Mouse (Mus musculus) testis, postnatal 10 days (tissue): ENCODE results near the gene Fkbp5.

Experiments
- DNase-seq: peaks from one replicate; pipeline ENCODE4 v3.0.0; 2021; ENCODE audit warnings: low spot score

The Fkbp5 gene

DNA sequence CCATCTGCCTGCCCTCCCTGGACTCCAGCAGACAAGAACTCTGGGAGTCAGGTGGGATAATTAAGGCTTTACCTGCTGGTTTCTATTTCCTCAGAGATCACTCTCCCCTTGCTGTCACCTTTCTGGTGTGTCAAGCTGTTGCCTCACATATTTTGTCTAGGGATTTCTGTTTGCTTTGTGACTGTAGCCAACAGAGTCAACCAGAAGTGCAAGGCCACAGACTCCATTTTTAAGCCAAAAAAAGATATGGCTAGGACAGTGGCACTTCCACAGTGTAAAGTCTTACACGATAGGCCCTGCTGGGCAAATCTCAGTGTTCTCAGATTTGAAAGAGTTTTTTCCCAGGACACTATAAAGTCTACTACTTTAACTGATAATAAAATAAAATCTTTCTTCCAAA, 56.9 kb downstream of the Fkbp5 start:
- DNase-seq = no peak

DNA sequence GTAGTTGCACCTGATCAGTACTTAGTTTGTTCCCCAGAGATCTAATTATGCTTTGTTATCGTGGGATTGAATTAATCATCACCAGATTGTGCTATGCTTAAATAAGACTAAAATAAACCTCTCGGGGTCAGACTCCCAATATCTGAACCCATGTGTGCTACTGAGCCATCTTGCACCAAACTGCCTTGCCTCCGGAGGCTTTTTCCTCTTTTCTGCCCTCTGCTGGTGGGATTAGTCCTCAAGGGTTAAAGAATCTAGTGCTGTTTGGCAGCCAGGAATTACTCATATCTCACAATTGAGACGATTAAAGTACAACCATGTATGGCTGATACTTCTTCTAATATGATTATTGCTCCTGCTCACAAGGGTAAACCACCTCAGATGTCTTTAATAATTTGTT, 62.2 kb downstream of the Fkbp5 start:
- DNase-seq = no peak

- no peak for DNase-seq
These were observed 64.4 kb downstream of the Fkbp5 start for GRCm38 (mm10) chr17:28452889-28453288.

DNA sequence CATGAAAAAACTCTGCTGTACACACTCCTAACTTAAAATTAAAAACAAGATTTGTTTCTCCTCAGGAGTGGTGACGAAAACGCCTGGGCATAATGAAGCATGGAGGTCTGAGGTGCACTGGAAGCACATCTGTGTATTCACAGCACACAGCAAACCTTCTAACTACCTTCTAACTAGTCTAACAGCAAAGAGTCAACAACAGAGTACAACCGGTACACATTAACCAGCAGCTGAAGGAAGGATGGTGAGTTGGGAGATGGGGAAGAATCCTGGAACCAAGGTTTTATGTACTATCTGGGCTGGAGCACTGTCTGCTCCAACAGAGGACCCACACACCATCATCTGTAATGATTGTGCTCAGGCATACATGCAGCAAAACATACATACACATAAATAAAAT, 65.4 kb downstream of the Fkbp5 start:
- no peak for DNase-seq

DNA sequence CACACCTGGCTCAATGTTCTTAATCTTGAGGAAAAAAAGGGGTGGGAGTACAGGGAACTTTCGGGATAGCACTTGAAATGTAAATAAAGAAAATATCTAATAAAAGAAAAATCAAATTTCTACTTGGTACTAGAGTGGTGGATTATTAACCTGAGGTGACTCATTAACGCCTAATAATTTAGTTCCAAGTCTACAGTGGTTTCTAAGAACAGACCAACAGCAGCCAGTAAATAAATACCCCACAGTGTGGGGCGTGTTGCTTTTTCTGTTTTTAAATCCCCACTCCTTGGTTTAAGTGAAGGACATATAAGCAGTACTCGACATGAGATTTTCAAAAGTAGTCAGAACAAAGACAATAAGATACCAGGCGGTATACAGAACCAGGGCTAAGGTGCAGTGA, 65.8 kb downstream of the Fkbp5 start:
- DNase-seq = no peak

DNA sequence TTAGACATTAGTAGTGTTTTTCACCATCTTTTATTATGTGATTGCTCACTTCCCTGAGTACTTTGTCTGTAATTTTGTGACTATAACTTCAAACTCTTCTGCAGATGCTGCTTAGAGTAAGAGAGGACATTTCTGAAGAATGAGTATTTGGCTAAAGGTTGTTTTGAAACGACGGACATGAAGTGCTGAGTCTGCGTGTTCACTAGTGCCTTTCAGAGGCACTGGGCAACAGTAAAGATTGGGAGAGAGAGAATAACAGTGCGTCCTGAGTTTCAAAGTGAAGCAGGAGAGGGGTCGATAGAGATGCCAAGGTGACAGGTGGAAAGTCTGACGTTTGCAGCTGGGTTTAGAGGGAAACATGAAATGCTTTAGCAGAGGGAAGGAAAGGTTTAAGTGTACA, 69.1 kb downstream of the Fkbp5 start:
- no peak for DNase-seq

GRCm38 (mm10) chr17:28447789-28448188, 69.5 kb downstream of the Fkbp5 start:
- no peak for DNase-seq

DNA sequence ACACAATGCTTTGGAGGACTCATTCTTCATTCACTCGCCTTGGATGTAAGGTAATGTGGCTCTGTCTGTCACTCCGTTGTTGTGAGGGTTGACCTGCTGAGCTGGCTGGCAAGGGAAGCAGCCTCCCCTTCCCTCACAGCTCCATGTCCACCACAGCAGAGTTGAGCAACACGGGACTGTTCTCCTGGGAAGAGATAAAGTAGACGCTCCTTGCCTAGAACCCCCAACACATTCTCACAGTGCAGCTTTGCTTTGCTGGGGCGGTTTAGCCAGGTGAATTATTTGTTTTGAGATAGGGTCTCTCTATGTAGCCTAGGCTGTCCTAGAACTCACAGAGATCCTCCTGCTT, 70.5 kb downstream of the Fkbp5 start:
- no peak for DNase-seq

DNA sequence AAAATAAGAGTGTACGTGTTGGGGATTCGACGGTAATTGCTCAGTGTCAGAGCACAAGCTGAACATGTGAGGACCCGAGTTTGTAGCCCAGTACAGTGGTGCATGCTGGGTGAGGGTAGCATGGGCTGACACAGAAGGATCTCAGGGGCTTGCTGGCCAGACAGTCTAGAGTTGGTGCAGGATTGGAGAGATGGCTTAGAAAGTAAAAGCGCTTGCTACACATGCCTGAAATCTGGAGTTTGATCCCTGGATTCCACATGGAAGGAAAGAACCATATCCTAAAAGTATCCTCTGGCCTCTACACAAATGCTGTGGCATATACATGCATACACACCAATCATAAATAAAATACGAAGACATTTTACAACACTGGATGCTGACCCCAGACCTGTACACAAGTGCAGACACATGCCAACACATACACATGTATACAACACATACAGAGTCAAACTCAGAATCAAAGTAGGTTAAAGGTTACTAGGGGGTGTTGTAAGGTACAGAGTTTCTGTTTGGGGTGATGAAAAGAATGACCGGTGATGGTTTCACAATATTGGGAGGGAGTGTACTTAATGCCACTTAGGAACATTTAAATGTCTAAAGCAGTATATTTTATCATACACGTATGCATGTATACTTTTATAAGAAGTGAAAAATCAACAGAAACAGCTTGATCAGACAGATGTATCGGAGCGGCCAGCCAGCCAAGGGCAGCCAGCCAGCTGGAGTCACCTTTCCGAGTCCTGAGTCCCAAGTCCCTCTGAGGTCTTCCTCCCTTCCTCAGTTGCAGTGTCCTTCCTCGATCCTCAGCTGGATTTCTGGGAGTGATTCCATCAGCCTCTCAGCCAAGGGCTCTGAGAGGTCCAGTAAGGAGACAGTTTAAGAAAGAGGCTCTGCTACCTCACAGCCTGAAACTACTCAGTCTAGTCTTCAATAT, 71.2 kb downstream of the Fkbp5 start:
- DNase-seq = no peak

DNA sequence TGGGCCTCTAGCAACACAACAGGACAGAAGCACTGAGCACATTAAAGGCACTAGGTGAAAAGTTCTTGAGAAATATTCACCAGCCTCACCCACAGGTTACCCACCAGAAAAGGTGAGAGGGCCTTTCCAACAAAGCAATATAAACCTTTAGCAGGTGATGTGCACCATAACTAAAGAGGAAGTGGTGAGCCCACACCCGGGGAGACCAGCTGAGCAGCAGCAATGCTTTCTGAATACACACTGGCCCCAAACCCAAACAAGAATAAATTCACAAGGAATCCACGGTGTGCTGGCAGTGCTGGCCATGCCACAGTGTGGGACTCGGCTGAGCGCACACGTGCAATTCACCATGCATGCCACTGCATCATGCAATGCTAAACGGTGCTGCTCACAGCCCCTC, 74.7 kb downstream of the Fkbp5 start:
- DNase-seq = no peak

DNA sequence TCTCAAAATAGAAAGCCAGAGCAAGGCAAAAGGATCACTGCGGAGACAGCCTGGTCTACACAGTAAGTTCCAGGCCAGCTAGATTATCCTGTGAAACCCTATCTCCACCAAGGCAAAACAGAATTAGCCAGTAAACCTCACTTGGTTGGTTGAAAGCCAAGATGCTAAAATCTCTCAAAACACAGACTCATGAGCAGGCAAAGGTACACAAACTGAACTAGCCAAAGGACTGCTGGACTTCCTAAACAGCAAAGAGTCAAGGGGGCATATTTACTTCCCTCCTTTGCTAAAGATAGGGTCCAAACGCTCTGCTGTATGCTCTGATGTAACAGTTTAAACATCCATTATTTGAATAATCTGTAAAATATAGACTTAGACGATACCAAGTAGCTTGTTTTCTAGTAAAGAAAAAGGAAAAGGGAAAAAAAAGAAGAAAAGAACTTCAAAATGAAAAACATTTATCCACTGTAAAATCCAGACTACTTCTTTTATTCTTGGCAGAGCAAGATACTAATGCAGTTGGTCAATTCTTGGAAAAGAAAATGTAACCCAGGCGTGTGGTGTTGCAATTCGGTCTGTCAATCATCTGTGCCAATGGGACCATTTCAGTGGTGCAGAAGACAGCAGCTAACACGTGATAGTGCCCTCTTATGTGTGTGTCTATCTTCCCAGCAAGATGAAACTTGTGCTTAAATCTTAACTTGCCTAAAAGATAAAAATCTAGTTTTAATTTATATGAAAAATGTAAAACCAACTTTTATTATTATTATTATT, 78.8 kb downstream of the Fkbp5 start:
- DNase-seq = no peak

DNA sequence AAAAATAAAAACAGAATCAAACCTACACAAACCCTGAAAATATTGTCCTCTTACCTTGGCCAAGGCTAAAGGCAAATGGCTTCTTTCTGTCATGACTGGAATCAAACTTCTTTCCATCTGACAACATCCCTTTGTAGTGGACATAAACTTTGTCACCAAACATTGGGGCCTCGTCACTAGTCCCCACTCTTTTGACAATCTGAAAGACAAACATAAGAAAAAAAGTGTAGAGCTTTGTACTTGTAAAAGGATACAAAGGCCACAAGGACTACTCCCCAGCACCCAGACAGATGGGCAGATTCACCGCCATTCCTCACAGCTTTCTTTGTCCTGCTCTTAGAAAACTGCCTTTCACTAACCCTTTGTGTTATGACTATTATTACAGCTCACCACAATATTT, 79.4 kb downstream of the Fkbp5 start:
- DNase-seq = no peak

GRCm38 (mm10) chr17:28434921-28435485, 82.3 kb downstream of the Fkbp5 start:
- no peak for DNase-seq

- DNase-seq = no peak
These were observed 84.3 kb downstream of the Fkbp5 start for GRCm38 (mm10) chr17:28433029-28433428.

DNA sequence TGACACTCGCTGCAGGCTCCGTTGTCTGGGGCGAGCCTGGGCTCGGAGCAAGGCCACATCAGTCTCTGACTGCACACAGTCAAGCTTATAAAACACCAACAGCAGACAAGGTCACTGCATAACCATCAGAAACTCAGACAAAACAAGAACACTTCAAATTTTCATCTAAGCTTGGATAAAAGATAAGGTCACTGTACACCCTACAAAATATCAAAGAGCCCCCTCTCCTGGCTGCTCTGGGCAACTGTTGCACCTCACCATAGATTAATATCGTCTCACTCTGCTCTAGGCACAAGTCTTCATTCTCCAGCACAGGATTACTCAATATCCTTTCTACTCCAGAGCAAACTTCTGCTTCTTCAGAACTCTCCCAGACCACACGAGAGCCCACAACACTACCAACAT, 85.4 kb downstream of the Fkbp5 start:
- no peak for DNase-seq

GRCm38 (mm10) chr17:28431038-28431437, 86.3 kb downstream of the Fkbp5 start:
- DNase-seq = no peak

DNA sequence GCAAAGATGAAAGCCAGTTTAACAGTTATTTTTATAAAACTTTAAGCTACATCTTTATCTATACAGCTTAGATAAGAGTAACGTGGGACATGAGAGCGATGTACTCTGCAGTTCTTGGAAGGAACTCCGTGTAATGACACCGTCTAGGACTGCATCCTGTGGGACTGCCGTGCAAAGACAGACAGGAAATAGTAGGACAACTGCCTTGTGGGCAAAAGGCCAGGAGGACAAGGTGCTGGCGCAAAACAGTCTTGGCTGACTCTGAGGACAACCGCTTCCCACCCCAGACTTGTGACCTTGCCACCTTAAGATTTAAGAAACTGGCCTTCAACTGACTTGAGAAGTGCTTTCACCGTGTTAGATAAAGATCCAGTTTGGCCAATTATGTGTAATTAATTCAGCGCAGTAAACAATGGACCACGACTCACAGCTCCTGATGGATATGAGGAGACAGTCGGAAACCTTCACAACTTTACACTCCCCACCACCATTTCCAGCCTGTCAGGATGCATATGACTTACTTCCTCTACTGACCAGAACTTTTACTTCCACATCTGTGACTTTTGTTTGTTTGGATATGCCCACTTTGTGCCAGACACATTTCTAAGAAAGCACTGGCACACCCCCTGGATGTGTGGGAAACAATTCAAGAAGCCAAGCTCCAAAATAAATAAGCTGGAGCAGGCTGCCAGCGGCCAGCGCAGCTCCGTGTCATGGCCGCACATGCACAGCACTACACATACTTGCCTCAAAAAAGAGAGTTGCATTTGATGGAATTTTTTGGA, 88.7 kb downstream of the Fkbp5 start:
- DNase-seq = peak; percentile 71

DNA sequence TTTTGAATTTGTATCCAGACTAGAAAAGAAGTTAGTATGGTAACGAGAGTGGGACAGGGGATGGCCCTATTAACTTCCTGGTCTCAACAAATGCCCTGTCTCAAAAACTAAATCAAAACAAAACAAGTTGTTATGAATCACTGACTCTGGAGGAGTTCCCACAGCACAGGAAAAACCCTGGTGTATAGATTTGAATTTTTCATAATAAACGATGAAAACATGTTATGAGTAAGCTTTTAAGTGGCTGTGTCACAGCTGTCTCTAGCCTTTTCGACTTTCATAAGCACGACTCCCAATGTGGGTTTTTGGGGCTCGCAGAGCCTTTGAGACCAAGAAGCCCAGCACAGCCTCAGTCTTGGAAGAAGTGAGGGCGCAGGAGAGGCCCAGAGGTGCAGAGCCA, 89.7 kb downstream of the Fkbp5 start:
- no peak for DNase-seq

DNA sequence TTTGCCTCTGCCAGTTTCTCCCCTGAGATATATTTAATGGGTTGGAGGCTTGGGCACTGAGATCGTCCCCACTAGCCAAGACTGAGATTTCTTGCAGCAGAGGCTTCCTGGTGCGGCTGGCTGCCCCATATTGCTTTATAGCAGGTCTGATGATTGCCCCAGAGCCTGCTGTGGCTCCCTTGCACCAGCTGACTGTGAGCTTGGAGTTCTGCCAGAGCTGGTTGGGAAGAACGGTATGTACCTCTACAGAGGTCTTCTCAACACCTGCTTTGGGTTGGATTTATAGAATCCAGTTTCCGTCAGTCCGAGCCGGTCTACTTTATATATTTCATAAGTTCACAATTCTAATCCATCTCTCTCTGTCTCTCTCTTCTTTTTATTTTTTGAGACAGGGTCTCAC, 93.0 kb downstream of the Fkbp5 start:
- peak; percentile 62 for DNase-seq

- no peak for DNase-seq
These were observed 96.3 kb downstream of the Fkbp5 start for GRCm38 (mm10) chr17:28421071-28421470.

GRCm38 (mm10) chr17:28420229-28421051, 96.9 kb downstream of the Fkbp5 start:
- no peak for DNase-seq
